Mouse (Mus musculus) stomach, postnatal 0 days (tissue): ENCODE measurements around the gene Kcnma1.

Source experiments
- CTCF ChIP-seq: IDR thresholded peaks from 2 replicates; pipeline ENCODE4 v1.5.1; 2016; ENCODE audit warnings: antibody characterized with exemption, low read depth, mild to moderate bottlenecking, moderate library complexity
- EP300 ChIP-seq: optimal IDR thresholded peaks from 2 replicates; pipeline ENCODE3; 2016; ENCODE audit warnings: antibody characterized with exemption

DNA sequence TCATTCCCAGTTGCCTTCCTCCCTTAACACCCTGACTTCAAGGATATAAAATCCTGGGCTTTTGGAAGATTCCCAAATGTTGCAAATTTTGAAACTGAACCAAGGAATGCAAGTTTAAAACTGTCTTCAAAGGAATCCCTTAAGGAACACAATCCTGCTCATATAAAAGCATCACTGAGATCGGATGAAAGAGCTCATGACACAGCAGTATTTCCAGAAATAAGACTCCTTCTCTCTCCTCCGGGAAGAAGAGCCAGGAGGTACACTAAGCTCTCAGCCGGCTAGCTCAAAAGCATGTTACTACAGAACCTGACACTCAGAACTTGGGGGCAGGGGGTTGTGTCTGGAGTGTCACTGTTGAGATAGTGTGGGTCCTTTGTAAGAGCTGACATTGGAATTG is 325.8 kb downstream of the Kcnma1 start:
- no peak for TF ChIP-seq EP300
- TF ChIP-seq CTCF, result no peak
